Mouse (Mus musculus) embryonic stem cell, embryonic (primary cell): ENCODE data around the gene Arid3b.

Source experiments
- CTCF ChIA-PET, 4 experiments: fragments of 300-600 bp in 2 of 4; fragments of 350-600 bp in 2 of 4; sonication (Branson Sonifier 250); formaldehyde crosslinking; loops; one replicate each; lab custom pipeline; 2022; ENCODE audit warnings: inconsistent platforms in 2 of 4; lab: Charles Lee
- POLR2A ChIA-PET, 4 experiments: fragments of 300-600 bp in 2 of 4; fragments of 350-600 bp in 2 of 4; sonication (Branson Sonifier 250); formaldehyde crosslinking; loops; one replicate each; lab custom pipeline; 2022; ENCODE audit warnings: antibody characterized with exemption in 4 of 4, inconsistent platforms in 1 of 4; lab: Charles Lee

Gene Arid3b

GRCm38 (mm10) chr9:57750901-57751300 is 85.7 kb downstream of the Arid3b start:
- POLR2A ChIA-PET, result interaction anchor here in 2 of 4 experiments (0.7 to 1.5 kb wide), 5 partner anchors 11 to 506 kb away, joined by 3 to 6 read pairs (median 5); partner anchors contain the start of gene Csk (in 1 of the 2)
- CTCF ChIA-PET, result interaction anchor here in 2 of 4 experiments (1.7 to 2.2 kb wide), 2 partner anchors 8 to 9 kb away, joined by 7 to 14 read pairs; no protein-coding TSS in a partner anchor

DNA sequence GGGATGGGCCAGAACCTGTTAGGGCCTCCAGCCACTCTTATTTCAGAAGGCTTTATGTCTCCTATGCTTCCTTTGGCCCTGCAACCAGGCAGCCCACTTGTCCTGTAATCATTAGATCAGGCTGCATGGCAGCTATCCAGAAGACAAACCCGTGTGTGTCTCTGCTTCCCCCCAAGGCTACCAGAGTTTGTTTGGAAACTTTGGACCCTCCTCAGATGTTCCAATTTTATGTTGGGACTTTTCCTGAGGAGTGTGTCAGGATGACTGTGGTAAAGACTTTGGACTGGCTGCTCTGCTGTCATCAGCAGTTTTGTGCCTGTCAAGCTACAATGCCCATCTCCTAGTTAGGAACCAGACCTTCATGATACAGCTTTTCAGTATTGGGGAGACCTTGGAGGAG is 87.8 kb downstream of the Arid3b start:
- ChIA-PET POLR2A (interaction anchor here in 3 of 4 experiments (0.8 to 6.5 kb wide), 7 partner anchors 8 to 88 kb away, joined by 3 to 46 read pairs (median 4); no protein-coding TSS in a partner anchor), CTCF (interaction anchor here in 2 of 4 experiments (2.0 to 2.2 kb wide), 2 partner anchors 11 kb away, joined by 12 to 14 read pairs; no protein-coding TSS in a partner anchor)

GRCm38 (mm10) chr9:57748137-57748536 is 88.5 kb downstream of the Arid3b start:
- ChIA-PET POLR2A (interaction anchor here in 2 of 4 experiments (0.5 to 6.5 kb wide), 6 partner anchors 9 to 248 kb away, joined by 3 to 46 read pairs (median 4); no protein-coding TSS in a partner anchor), CTCF (no interaction called here)

DNA sequence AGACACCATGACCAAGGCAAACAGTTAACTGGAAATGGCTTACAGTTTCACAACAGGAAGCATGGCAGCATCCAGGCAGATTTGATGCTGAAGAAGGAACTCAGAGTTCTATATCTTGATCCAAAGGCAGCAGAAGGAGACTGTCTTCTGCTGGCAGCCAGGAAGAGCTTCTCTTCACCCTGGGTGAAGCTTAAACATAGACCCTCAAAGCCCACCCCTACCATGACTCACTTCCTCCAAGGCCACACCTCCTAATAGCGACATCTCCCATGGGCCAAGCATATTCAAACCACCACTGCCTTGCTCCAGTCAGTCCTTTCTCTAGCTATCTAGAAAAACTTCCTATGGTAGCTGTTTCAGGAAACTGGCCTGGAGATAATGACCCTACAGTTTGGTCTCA is 89.5 kb downstream of the Arid3b start:
- CTCF ChIA-PET, result interaction anchor here in 1 of 4 experiments (4.2 kb wide), 1 partner anchor 12 kb away, joined by 36 read pairs; no protein-coding TSS in a partner anchor
- POLR2A ChIA-PET, result interaction anchor here in 1 of 4 experiments (6.5 kb wide), 1 partner anchor 10 kb away, joined by 46 read pairs; no protein-coding TSS in a partner anchor

DNA sequence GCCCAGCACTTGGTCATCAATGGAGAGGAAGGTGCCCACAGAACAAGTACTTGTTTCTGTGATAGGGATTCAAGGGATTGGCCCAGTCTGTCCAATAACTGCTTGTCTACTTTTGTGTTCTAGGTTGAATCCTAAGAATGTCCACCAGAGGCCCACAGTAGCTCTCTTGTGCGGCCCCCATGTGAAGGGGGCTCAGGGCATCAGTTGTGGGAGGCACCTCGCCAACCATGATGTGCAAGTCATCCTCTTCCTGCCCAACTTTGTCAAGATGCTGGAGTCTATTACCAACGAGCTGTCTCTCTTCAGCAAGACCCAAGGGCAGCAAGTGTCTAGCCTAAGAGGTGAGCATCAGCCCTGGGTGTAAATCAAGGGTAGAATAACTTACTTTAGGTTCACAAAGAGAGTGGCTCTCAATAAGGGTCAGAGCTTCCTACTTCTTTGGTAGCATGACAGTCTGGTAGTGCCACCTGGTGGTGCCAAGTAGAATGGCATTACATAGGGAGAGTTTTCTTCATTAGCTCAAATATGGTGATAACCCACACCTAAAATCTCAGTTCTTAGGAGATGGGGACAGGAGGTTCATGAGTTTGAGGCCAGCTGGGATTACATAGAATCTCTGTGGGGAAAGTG is 92.0 kb downstream of the Arid3b start:
- ChIA-PET CTCF (interaction anchor here (0.5 to 4.2 kb wide), 89 partner anchors 8 to 996 kb away, joined by 3 to 46 read pairs (median 4); partner anchors contain the start of genes Arid3b (in 2 of the 4), Cyp1a1 (in 2 of the 4), Edc3 (in 2 of the 4) and Clk3 (in 1 of the 4)), POLR2A (interaction anchor here in 3 of 4 experiments (0.7 to 6.5 kb wide), 23 partner anchors 11 to 793 kb away, joined by 3 to 46 read pairs (median 3); partner anchors contain the start of genes Clk3 (in 1 of the 3), Cox5a (in 1 of the 3), Csk (in 1 of the 3) and Snupn (in 1 of the 3))
